Mouse (Mus musculus) liver, adult 10 weeks (tissue): ENCODE measurements around the gene Hibch. TPM values are rescaled to one million over a fixed set of nuclear protein-coding genes. Genes with fewer than 3 reads are reported as not detected.

Experiments
- polyA plus RNA-seq: library from polyadenylated mRNA; stranded (reverse); fragments of 350-450 nt; fragmentation: Illumina TruSeq; extraction: RNeasy Lipid Tissue Mini Kit (QIAGEN cat#74804); gene quantifications from one replicate; pipeline ENCODE4 v1.2.3, GENCODE M21; 2014; ENCODE audit warnings: low read depth, low replicate concordance

Hibch gene
- 254 TPM for polyA plus RNA-seq

GRCm38 (mm10) chr1:52844782-52845665 lies at the start of gene Hibch:
TSS of gene Hibch (plus strand) at chr1:52844929.

GRCm38 (mm10) chr1:52816910-52817812 lies 27.6 kb upstream of the Hibch start, which contains the start of gene Inpp1:
TSS of gene Inpp1 (minus strand) at chr1:52817688.

Other genes with a start within 250 kb of the Hibch start
- gene Nemp2, start 214.2 kb upstream of the Hibch start, polyA plus RNA-seq = 0.56 TPM
- 7.4 TPM for gene Mfsd6, start 117.5 kb upstream of the Hibch start, polyA plus RNA-seq
- gene Inpp1, start 27.2 kb upstream of the Hibch start, polyA plus RNA-seq = 9.4 TPM
- not detected for gene 1700019D03Rik, start 175.2 kb downstream of the Hibch start, polyA plus RNA-seq
- gene Mstn, start 216.7 kb downstream of the Hibch start, polyA plus RNA-seq = not detected